Mouse (Mus musculus) C2C12 (cell line): ENCODE results near the gene Cbr4.

ENCODE experiments used
- CTCF ChIP-seq: IDR thresholded peaks from one replicate; pipeline ENCODE4 v1.5.1; 2011; ENCODE audit not compliant: control insufficient read depth, insufficient read depth, insufficient read length
- MAX ChIP-seq: IDR thresholded peaks from one replicate; pipeline ENCODE4 v1.6.1; 2011; ENCODE audit warnings: mild to moderate bottlenecking, control low read depth
- MYOD1 ChIP-seq: IDR thresholded peaks from one replicate; pipeline ENCODE4 v1.6.1; 2011; ENCODE audit warnings: low read depth; ENCODE audit not compliant: control insufficient read depth, insufficient read length

- TF ChIP-seq CTCF (no peak), MAX (no peak), MYOD1 (no peak)
Observed at GRCm38 (mm10) chr8:61556219-61556618, 68.7 kb downstream of the Cbr4 start.
